Comparison of ENCODE assay signal across 13 mouse cellular contexts in genomic region chr1:20700011-20700410, GRCm38 (mm10). TPM values are rescaled to one million over a fixed set of nuclear protein-coding genes. Genes with fewer than 3 reads are reported as not detected.
DNase-seq lines count a peak whose midpoint lies in the region; TF ChIP-seq lines count a peak whose summit lies in the region.
"Had no signal": no experiment of that assay in that cellular context is flagged by ENCODE, and none has a peak within 500 bp of the region (broad histone marks: within the 10 kb centered on the region; RNA-seq: fewer than 3 reads in every experiment).

No protein-coding gene starts in this region.

- TF ChIP-seq CTCF in cortical plate, adult 2 months (IDR thresholded peaks at IDR 0.05; ENCODE audit: extremely low read depth, insufficient read depth, low read length) = peak; percentile 69; the same call in 1 of the 2 replicates

- H3K27ac ChIP-seq in cortical plate, adult 2 months (ENCODE audit: insufficient read depth, low read length) = no peak overlapping the region
- H3K27ac ChIP-seq: intestine, embryonic 15.5 days had no signal

- DNase-seq in embryo, embryonic 10 days (ENCODE audit: low spot score) = peak; percentile 6
- no peak for DNase-seq in embryo, embryonic 9.5 days (ENCODE audit: extremely low spot score)
- DNase-seq in left cerebral cortex, adult 18-20 months (ENCODE audit: low spot score in 2 of 2) = peak; percentile 5 to 6
- no peak for DNase-seq in left cerebral cortex, adult 11 months (ENCODE audit: low spot score)
- peak; percentile 30 for DNase-seq in ES-CJ7 (ENCODE audit: low read depth, low spot score)
- no peak for DNase-seq in heart, adult 11 months
- no peak for DNase-seq in layer of hippocampus, postnatal 36 days

- TF ChIP-seq POLR2A in cortical plate, adult 2 months (IDR thresholded peaks at IDR 0.05; ENCODE audit: extremely low read depth, insufficient read depth, low read length) = no peak

- no peaks in the 10 kb centered on the region for H3K4me1 ChIP-seq in cortical plate, adult 2 months (ENCODE audit: control insufficient read depth, insufficient read depth, low read length)
- H3K4me1 ChIP-seq: intestine, embryonic 15.5 days had no signal

- no peak overlapping the region for H3K4me3 ChIP-seq in cortical plate, adult 2 months (ENCODE audit: insufficient read depth, low read length)
- H3K4me3 ChIP-seq: intestine, embryonic 15.5 days had no signal

RNA-seq across cellular contexts. Expression of gene Il17a, which starts 30.7 kb away (rescaled TPM):
- not detected for total RNA-seq in left cerebral cortex, adult 18-20 months (2021)
- not detected in 2 replicates for polyA plus RNA-seq in cortical plate, adult 2 months (2012; rRNA removed)
- total RNA-seq in layer of hippocampus, postnatal 36 days (2021) = not detected
- total RNA-seq: left cerebral cortex, postnatal 10 days had no signal
- polyA plus RNA-seq: embryonic facial prominence, embryonic 14.5 days; gonadal fat pad, adult 2 months; intestine, embryonic 15.5 days; testis, adult 2 months had no signal

Comparison
In these comparisons a context has a peak if more than half of its experiments do, and no peak if none do; other contexts are left out.
1. DNase-seq: peak in embryo, embryonic 10 days (single experiment), left cerebral cortex, adult 18-20 months (2 of 2) and ES-CJ7 (single experiment); none in embryo, embryonic 9.5 days (single experiment), left cerebral cortex, adult 11 months (single experiment), heart, adult 11 months (single experiment) and layer of hippocampus, postnatal 36 days (0 of 2).